Mouse (Mus musculus) lung, adult 2 months (tissue): ENCODE data around the gene Elavl1.

Experiments used
- CTCF ChIP-seq: fragments of 200-500 bp; IDR thresholded peaks from 2 replicates; pipeline ENCODE4 v1.5.1; 2011; ENCODE audit warnings: mild to moderate bottlenecking, low read length, control low read depth; ENCODE audit not compliant: insufficient read depth
- POLR2A ChIP-seq: fragments of 200-500 bp; IDR thresholded peaks from 2 replicates; pipeline ENCODE4 v1.6.1; 2011; ENCODE audit warnings: low read depth, mild to moderate bottlenecking, control low read depth, low read length, borderline replicate concordance; ENCODE audit errors: extremely low read depth

DNA sequence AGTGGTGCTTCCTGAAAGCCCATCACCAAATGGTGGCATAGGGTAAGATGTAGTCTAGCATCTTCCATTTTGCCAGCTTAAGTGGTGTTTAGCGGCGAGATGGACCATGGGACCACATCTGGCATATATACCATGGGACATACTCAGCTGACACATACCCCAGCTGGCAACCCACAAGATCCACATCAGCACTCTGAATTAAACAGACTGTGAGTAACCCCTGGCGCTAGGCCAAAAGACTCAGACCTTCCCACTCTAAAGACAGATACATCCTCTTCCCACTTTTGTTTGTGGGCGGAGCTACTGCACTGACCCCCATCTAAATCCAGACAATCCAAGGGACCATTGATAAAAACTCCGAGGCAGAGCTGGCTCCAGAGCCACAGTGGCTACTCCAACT, 3.8 kb upstream of the Elavl1 start:
- TF ChIP-seq CTCF (no peak), POLR2A (no peak)
